Mouse (Mus musculus) 3134 (cell line): ENCODE data around the gene Tmsb10.

Source experiments
- DNase-seq: peaks from one replicate; pipeline ENCODE4 v3.0.0-alpha.2; 2011; ENCODE audit warnings: low spot score; ENCODE audit not compliant: insufficient read length; ENCODE audit errors: extremely low read depth

Gene Tmsb10

GRCm38 (mm10) chr6:72958662-72959071, at the start of gene Tmsb10:
TSS of gene Tmsb10 (minus strand) at chr6:72958748.
- DNase-seq: peak; percentile 78

- DNase-seq: no peak
These were observed 45.1 kb upstream of the Tmsb10 start for GRCm38 (mm10) chr6:73003601-73004000.

GRCm38 (mm10) chr6:73002391-73002790, 43.8 kb upstream of the Tmsb10 start:
- DNase-seq: no peak

- no peak for DNase-seq
These were observed 40.3 kb upstream of the Tmsb10 start for GRCm38 (mm10) chr6:72998809-72999208.

GRCm38 (mm10) chr6:72993688-72994082, 35.1 kb upstream of the Tmsb10 start:
- no peak for DNase-seq

GRCm38 (mm10) chr6:72993054-72993687, 34.6 kb upstream of the Tmsb10 start:
- DNase-seq: no peak

GRCm38 (mm10) chr6:72990206-72990605, 31.7 kb upstream of the Tmsb10 start:
- no peak for DNase-seq

- DNase-seq: peak; percentile 47
These were observed 30.6 kb upstream of the Tmsb10 start for GRCm38 (mm10) chr6:72989028-72989736.

- DNase-seq: no peak
These were observed 24.0 kb upstream of the Tmsb10 start for GRCm38 (mm10) chr6:72982506-72982905.

GRCm38 (mm10) chr6:72981851-72982250, 23.3 kb upstream of the Tmsb10 start:
- peak; percentile 18 for DNase-seq

- peak; percentile 86 for DNase-seq
These were observed 22.6 kb upstream of the Tmsb10 start for GRCm38 (mm10) chr6:72981124-72981651.

- peak; percentile 34 for DNase-seq
These were observed 18.3 kb upstream of the Tmsb10 start for GRCm38 (mm10) chr6:72976866-72977265.

- no peak for DNase-seq
These were observed 12.5 kb upstream of the Tmsb10 start for GRCm38 (mm10) chr6:72971074-72971473.

GRCm38 (mm10) chr6:72969787-72970186, 11.2 kb upstream of the Tmsb10 start:
- no peak for DNase-seq

- no peak for DNase-seq
These were observed 6.7 kb upstream of the Tmsb10 start for GRCm38 (mm10) chr6:72965199-72965598.

GRCm38 (mm10) chr6:72962281-72962741, 3.8 kb upstream of the Tmsb10 start:
- no peak for DNase-seq

- DNase-seq: no peak
These were observed 3.1 kb upstream of the Tmsb10 start for GRCm38 (mm10) chr6:72961603-72962002.

- DNase-seq: no peak
These were observed 2.1 kb upstream of the Tmsb10 start for GRCm38 (mm10) chr6:72960675-72961074.

- DNase-seq: no peak
These were observed 627 bp upstream of the Tmsb10 start for GRCm38 (mm10) chr6:72959175-72959574.

- DNase-seq: peak; percentile 92
These were observed 589 bp downstream of the Tmsb10 start for GRCm38 (mm10) chr6:72957676-72958641.

GRCm38 (mm10) chr6:72957093-72957435, 1.5 kb downstream of the Tmsb10 start:
- DNase-seq: peak; percentile 24
